Mouse (Mus musculus) heart, adult 2 months (tissue): ENCODE measurements at regions not wholly inside any gene's neighbourhood (a gene's known extent, or its start where the extent isn't known, plus 50 kb on each side); places are given as distances from the start of the nearest gene placed in this dataset.
"Not testable (repeated sequence)": the region's sequence is repeated elsewhere in the genome, so short reads cannot be mapped to it uniquely, and the experiment has no call there.

Source experiments
- DNase-seq, 2 experiments: peaks; one replicate each; pipeline ENCODE4 v3.0.0; 2021
- H3K27ac ChIP-seq: fragments of 200-600 bp; 2 replicates; pipeline ENCODE4 v1.8.1; 2022
- H3K27me3 ChIP-seq: fragments of 200-500 bp; 2 replicates; pipeline ENCODE4 v1.6.1; 2012; ENCODE audit warnings: mild to moderate bottlenecking, low read length, inconsistent platforms, mixed read lengths; ENCODE audit not compliant: control insufficient read depth, insufficient read depth
- H3K36me3 ChIP-seq: fragments of 200-500 bp; 2 replicates; pipeline ENCODE4 v1.6.1; 2012; ENCODE audit warnings: low read length, inconsistent platforms; ENCODE audit not compliant: control insufficient read depth, insufficient read depth
- H3K4me1 ChIP-seq: fragments of 200-500 bp; 2 replicates; pipeline ENCODE4 v1.6.1; 2011; ENCODE audit warnings: low read length; ENCODE audit not compliant: control insufficient read depth, insufficient read depth
- H3K4me3 ChIP-seq: fragments of 200-600 bp; 2 replicates; pipeline ENCODE4 v1.8.1; 2022
- H3K79me2 ChIP-seq: fragments of 200-500 bp; replicated peaks from 2 replicates; pipeline ENCODE4 v1.6.1; 2012; ENCODE audit warnings: mild to moderate bottlenecking, inconsistent platforms, low read length, moderate library complexity, mixed read lengths; ENCODE audit not compliant: control insufficient read depth, insufficient read depth
- H3K9ac ChIP-seq: fragments of 200-500 bp; 2 replicates; pipeline ENCODE4 v1.6.1; 2012; ENCODE audit warnings: low read depth, mild to moderate bottlenecking, control low read depth, inconsistent platforms, low read length, mixed read lengths
- CTCF ChIP-seq: fragments of 200-600 bp; IDR thresholded peaks from 2 replicates; pipeline ENCODE4 v1.8.1; 2022; ENCODE audit warnings: antibody characterized with exemption, mild to moderate bottlenecking, moderate library complexity
- EP300 ChIP-seq: fragments of 200-500 bp; IDR thresholded peaks from 2 replicates; pipeline ENCODE4 v1.6.1; 2011; ENCODE audit warnings: low read depth, low read length, control low read depth; ENCODE audit not compliant: insufficient read depth
- POLR2A ChIP-seq: fragments of 200-500 bp; IDR thresholded peaks from 2 replicates; pipeline ENCODE4 v1.6.1; 2011; ENCODE audit warnings: mild to moderate bottlenecking, low read depth, low read length, control low read depth; ENCODE audit not compliant: insufficient read depth
- WGBS: fragments of 180-500 bp; shearing (Covaris S2); methylation state at CpG from one replicate; pipeline ENCODE4 v1.1.7; 2018; 5-methylcytosine and 5-hydroxymethylcytosine counted together
- intact Hi-C: fragments of 180-260 bp; cut with DNase I; formaldehyde crosslinking; loops from one replicate; pipeline ENCODE4 v1.15.1; 2025

DNA sequence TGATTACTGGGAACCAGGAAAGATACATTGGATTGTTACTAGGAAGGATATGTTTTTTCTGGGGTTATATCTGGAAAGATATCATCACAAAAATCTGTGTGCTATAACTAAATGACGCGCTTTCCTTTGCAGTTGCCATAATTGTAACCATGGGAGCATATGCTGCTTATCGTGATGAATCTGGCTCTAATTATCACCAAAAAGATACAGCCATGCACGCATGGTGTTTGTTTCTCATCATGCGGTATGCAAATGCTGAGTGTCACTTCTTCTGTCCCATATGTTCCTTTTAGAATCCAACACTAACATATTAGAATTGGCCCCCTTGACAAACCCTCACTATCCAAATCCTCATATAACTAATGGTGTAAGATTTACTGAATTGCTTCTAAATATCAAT lies 227.4 kb downstream of the Scg2 start:
- WGBS: 92% methylated on average over 5 of the region's 5 CpGs
- intact Hi-C loops: no loop called here
- no peak for DNase-seq
- Histone ChIP-seq H3K27ac (no peak overlapping the region), H3K9ac (no peak overlapping the region), H3K79me2 (no peaks in the 10 kb centered on the region), H3K4me1 (no peaks in the 10 kb centered on the region), H3K27me3 (no peaks in the 10 kb centered on the region), H3K4me3 (no peak overlapping the region), H3K36me3 (no peaks in the 10 kb centered on the region)
- TF ChIP-seq CTCF (no peak), POLR2A (no peak), EP300 (no peak)

DNA sequence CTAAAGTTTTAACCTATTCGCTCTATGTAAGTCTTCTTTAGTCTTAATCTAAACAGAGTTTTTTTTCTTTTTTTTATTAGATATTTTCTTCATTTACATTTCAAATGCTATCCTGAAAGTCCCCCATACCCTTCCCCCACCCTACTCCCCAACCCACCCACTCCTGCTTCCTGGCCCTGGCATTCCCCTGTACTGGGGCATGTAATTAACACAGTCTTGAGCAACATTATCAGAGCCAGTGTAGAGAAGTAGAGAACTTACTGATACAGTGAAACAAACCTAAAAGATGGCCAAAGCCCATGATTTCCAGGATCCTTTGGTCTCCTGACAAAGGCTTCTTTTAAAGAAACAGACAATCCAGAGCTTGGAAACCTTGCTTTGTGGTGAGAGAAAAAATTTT lies 227.9 kb downstream of the Scg2 start:
- H3K36me3 ChIP-seq, DNase-seq, H3K9ac ChIP-seq, H3K79me2 ChIP-seq, H3K27ac ChIP-seq, intact Hi-C loops, H3K27me3 ChIP-seq, H3K4me1 ChIP-seq, H3K4me3 ChIP-seq: not testable (repeated sequence)
- 96% methylated on average over 1 of the region's 1 CpGs for WGBS

DNA sequence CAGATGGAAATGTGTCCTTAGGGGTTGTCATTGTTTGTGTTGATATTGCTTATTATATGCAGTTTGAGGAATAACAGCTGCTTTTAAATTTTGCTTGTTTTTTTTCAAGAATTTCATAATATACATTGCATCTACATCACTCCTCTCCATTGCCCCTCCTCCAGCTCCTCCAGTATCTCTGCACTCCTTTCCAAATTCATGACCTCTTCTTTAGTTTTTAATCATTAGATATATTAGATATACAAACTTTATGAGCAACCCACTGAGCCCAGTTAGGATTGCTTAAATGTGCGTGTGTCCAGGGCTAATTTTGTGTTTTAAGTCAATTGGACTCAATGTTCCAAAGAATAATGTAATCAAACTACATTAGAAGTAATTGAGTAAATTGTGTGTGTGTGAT lies 232.7 kb downstream of the Scg2 start:
- Histone ChIP-seq H3K27ac (no peak overlapping the region), H3K4me1 (no peaks in the 10 kb centered on the region), H3K4me3 (no peak overlapping the region), H3K79me2 (no peaks in the 10 kb centered on the region), H3K9ac (no peak overlapping the region), H3K27me3 (no peaks in the 10 kb centered on the region), H3K36me3 (no peaks in the 10 kb centered on the region)
- intact Hi-C loops: no loop called here
- 73% methylated on average over 1 of the region's 1 CpGs for WGBS
- DNase-seq: no peak
- TF ChIP-seq CTCF: no peak
- TF ChIP-seq POLR2A: no peak
- no peak for TF ChIP-seq EP300

DNA sequence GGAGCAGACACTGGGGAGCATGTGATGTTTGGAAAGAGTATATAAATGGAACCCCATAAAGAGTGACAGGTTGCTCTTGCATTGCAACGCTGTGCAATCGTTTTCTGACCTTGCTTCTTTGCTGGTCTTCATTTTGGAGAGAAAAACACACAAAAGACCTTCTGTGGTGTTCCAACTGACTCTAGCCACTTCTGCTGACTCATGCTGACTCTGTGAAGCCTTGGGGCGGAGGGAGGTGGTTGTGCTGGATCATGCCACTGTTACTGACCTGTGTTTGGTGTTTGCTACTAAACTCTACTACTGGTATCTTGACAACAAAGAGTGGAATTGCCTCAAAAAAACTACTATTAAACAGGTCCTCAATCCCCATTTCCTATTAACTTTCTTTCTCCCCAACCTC lies 242.2 kb downstream of the Scg2 start:
- no peaks in the 10 kb centered on the region for H3K79me2 ChIP-seq
- no peaks in the 10 kb centered on the region for H3K36me3 ChIP-seq
- no peak overlapping the region for H3K9ac ChIP-seq
- TF ChIP-seq POLR2A: no peak
- no peak for TF ChIP-seq CTCF
- no peak for TF ChIP-seq EP300
- H3K4me3 ChIP-seq: no peak overlapping the region
- 86% methylated on average over 3 of the region's 3 CpGs for WGBS
- no peak overlapping the region for H3K27ac ChIP-seq
- no peaks in the 10 kb centered on the region for H3K27me3 ChIP-seq
- intact Hi-C loops: no loop called here
- DNase-seq: no peak
- H3K4me1 ChIP-seq: no peaks in the 10 kb centered on the region

DNA sequence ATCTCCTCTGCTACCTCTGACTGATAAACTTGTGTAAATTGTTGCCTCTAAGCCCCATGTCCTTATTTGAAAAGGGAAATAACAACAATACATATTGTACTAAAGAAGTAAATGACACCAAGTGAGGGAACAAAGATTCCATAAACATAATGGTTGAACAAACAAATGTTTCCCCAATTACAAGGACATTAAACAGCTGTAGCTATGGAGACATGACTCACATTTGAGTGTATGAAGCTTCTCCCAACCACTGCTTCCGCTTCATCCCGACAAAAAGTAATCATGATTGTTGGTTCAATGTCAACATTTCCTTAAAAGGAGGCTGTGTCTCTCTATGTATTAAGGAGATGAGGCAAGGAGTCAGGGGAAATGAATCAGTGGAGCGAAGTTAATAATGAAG lies 248.9 kb downstream of the Scg2 start:
- Histone ChIP-seq H3K36me3 (no peaks in the 10 kb centered on the region), H3K27ac (no peak overlapping the region), H3K79me2 (no peaks in the 10 kb centered on the region), H3K9ac (no peak overlapping the region), H3K4me3 (no peak overlapping the region), H3K27me3 (no peaks in the 10 kb centered on the region), H3K4me1 (no peaks in the 10 kb centered on the region)
- intact Hi-C loops: loop anchor here (5.0 kb wide), 1 partner anchor 469 kb away; no protein-coding TSS in a partner anchor
- no peak for TF ChIP-seq CTCF
- TF ChIP-seq EP300: no peak
- no peak for TF ChIP-seq POLR2A
- no peak for DNase-seq
- WGBS: 46% methylated on average over 3 of the region's 3 CpGs

DNA sequence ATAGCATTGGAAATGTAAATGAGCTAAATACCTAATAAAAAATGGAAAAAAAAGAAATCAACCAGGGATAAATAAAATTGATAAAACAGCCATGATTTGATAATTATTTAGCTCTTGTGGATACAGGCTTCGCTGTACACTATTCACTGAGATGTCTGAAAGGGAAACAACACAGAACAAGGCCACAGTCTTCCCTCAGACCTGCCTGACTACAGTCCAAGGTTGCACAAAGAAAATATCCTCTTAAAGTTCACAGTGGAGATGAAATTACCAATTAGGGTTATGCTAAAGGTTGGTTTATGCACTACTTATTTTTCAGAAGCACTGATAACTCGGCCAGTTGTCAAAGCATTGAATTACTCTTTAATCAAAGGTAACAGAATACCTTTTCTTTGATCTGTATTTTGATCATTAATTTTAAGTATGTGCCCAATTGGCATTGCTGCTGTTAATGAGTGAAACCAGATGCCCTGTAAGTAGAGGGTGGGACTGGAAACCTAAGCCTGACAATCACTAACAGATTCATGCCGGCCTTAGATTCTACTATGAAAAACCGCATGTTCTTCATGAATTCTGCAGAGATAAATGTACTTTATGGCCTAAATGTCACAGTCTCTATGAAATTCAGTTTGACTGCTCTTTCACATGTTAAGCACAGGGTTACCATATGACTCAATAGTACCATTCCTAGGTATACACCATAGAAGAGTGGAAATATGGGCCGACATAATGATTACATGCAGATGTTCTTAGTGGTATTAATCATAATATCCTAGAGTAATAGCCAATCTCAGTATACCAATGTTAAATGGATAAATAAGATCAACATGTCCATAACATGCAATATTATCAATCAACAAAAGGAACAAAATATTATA lies 256.1 kb downstream of the Scg2 start:
- H3K79me2 ChIP-seq: no peaks in the 10 kb centered on the region
- no peak overlapping the region for H3K4me3 ChIP-seq
- H3K36me3 ChIP-seq: no peaks in the 10 kb centered on the region
- intact Hi-C loops: no loop called here
- WGBS: 92% methylated on average over 5 of the region's 5 CpGs
- H3K27ac ChIP-seq: no peak overlapping the region
- no peak for DNase-seq
- no peaks in the 10 kb centered on the region for H3K4me1 ChIP-seq
- TF ChIP-seq EP300 (no peak), CTCF (no peak), POLR2A (no peak)
- H3K9ac ChIP-seq: no peak overlapping the region
- H3K27me3 ChIP-seq: no peaks in the 10 kb centered on the region
